Mouse (Mus musculus) small intestine, adult 2 months (tissue): Measurements from ENCODE around the gene Mrgprg. TPM values are rescaled to one million over a fixed set of nuclear protein-coding genes. Genes with fewer than 3 reads are reported as not detected.

Source experiments
- H3K27ac ChIP-seq: fragments of 200-500 bp; 2 replicates; pipeline ENCODE4 v1.5.1; 2012; ENCODE audit warnings: low read depth, low read length, control low read depth, inconsistent platforms; ENCODE audit not compliant: insufficient read depth
- H3K27me3 ChIP-seq: fragments of 200-500 bp; 2 replicates; pipeline ENCODE4 v1.6.1; 2012; ENCODE audit warnings: mild to moderate bottlenecking, moderate library complexity, low read length, inconsistent platforms; ENCODE audit not compliant: control insufficient read depth, insufficient read depth
- H3K36me3 ChIP-seq: fragments of 200-500 bp; 2 replicates; pipeline ENCODE4 v1.6.1; 2012; ENCODE audit warnings: mild to moderate bottlenecking, low read length, control low read depth, inconsistent platforms; ENCODE audit not compliant: control insufficient read depth, insufficient read depth
- H3K4me1 ChIP-seq: fragments of 200-500 bp; 2 replicates; pipeline ENCODE4 v1.6.1; 2012; ENCODE audit warnings: low read length, inconsistent platforms, mixed read lengths; ENCODE audit not compliant: control insufficient read depth, insufficient read depth, insufficient read length
- H3K4me3 ChIP-seq: fragments of 200-500 bp; 2 replicates; pipeline ENCODE4 v1.5.1; 2012; ENCODE audit warnings: low read depth, mild to moderate bottlenecking, control low read depth, inconsistent platforms, low read length, moderate library complexity
- CTCF ChIP-seq: fragments of 200-500 bp; IDR thresholded peaks from 2 replicates; pipeline ENCODE4 v1.5.1; 2012; ENCODE audit warnings: low read depth, mild to moderate bottlenecking, control low read depth, inconsistent platforms, low read length, moderate library complexity, mixed read lengths; ENCODE audit not compliant: insufficient replicate concordance, insufficient read length; ENCODE audit errors: extremely low read depth
- POLR2A ChIP-seq: fragments of 200-500 bp; IDR thresholded peaks from 2 replicates; pipeline ENCODE4 v1.6.1; 2012; ENCODE audit warnings: low read depth, mild to moderate bottlenecking, control low read depth, inconsistent platforms, low read length, moderate library complexity
- WGBS: fragments of 180-500 bp; shearing (Covaris S2); methylation state at CpG from one replicate; pipeline ENCODE4 v1.1.7; 2018; 5-methylcytosine and 5-hydroxymethylcytosine counted together
- polyA plus RNA-seq: library from polyadenylated mRNA; depleted of rRNA; stranded (reverse); fragments of >200 nt; gene quantifications from 2 replicates; pipeline ENCODE4 v1.2.3, GENCODE M21; 2012; rRNA removed

Gene Mrgprg
- polyA plus RNA-seq, 1 experiment: not detected

DNA sequence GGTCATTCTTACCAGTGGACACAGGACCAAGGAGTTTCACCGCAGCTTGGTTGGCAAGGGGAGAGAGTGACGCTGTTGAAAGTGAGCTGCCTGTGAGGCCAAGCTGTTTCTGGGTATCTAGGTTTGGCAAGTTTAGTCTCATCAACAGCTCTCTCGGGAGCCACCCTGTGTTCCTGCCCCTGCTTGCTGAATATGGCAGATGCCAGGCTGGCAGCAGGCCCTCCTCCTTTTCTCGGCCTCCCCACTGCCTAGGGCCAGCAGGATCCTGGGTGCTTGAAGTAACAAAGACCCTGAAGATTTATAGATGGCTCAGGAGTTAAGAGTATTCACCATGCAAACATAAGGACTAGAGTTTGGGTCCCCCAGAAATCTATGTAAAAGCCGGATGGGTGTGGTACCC, 44.1 kb downstream of the Mrgprg start:
- Histone ChIP-seq H3K27me3 (no peaks in the 10 kb centered on the region), H3K4me3 (no peak overlapping the region), H3K4me1 (peaks cover 26% of the 10 kb centered on the region), H3K36me3 (no peaks in the 10 kb centered on the region), H3K27ac (no peak overlapping the region)
- TF ChIP-seq POLR2A (no peak), CTCF (no peak)
- WGBS: 85% methylated on average over 5 of the region's 5 CpGs

DNA sequence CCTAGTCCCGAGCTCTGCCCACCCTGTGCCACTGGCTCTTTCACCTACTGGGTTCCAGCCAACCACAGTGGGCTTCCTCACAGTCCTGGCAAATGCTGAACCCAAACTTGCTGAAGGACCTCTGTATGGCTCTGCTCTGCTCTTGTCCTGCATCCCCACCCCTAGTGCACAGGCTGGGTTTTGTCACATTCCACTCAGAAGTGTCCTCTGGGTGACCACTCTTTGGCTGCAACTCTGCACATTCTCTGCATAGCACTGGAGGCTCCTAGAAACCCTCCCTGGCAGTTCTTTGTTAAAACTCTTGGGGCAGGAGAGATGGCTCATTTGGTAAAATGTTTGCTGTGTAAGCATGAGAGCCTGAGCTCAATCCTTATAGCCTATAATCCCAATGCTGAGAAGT, 49.0 kb downstream of the Mrgprg start:
- Histone ChIP-seq H3K36me3 (peaks cover 13% of the 10 kb centered on the region; the same call in 1 of the 2 replicates), H3K4me1 (peaks cover 10% of the 10 kb centered on the region; the same call in 1 of the 2 replicates), H3K27me3 (no peaks in the 10 kb centered on the region), H3K4me3 (no peak overlapping the region), H3K27ac (no peak overlapping the region)
- 66% methylated on average over 1 of the region's 1 CpGs for WGBS
- TF ChIP-seq CTCF (no peak), POLR2A (no peak)

Other genes starting within 250 kb of the Mrgprg start
- gene Nap1l4, start 217.9 kb downstream of the Mrgprg start, polyA plus RNA-seq: 18.8 and 35.8 TPM in 2 replicates
- 9.5 and 13.6 TPM in 2 replicates for gene Cars, start 166.9 kb downstream of the Mrgprg start, polyA plus RNA-seq
- 0.09 and 0.27 TPM in 2 replicates for gene Tnfrsf26, start 138.3 kb downstream of the Mrgprg start, polyA plus RNA-seq
- gene Tnfrsf22, start 117.3 kb downstream of the Mrgprg start, polyA plus RNA-seq: 0.99 and 1.4 TPM in 2 replicates
- 1.2 and 2.9 TPM in 2 replicates for gene Tnfrsf23, start 81.1 kb downstream of the Mrgprg start, polyA plus RNA-seq
- 15.9 and 23.1 TPM in 2 replicates for gene Osbpl5, start 10.0 kb downstream of the Mrgprg start, polyA plus RNA-seq
- gene Mrgpre, start 17.5 kb upstream of the Mrgprg start, polyA plus RNA-seq: 1.6 and 3.6 TPM in 2 replicates
- gene Nadsyn1, start 55.9 kb upstream of the Mrgprg start, polyA plus RNA-seq: 29.7 and 55.4 TPM in 2 replicates
- 56.9 and 114 TPM in 2 replicates for gene Dhcr7, start 56.2 kb upstream of the Mrgprg start, polyA plus RNA-seq
- gene Gm498, start 99.8 kb upstream of the Mrgprg start, polyA plus RNA-seq: not detected in 2 replicates
- gene Shank2, start 234.9 kb upstream of the Mrgprg start, polyA plus RNA-seq: 2.1 and 2.4 TPM in 2 replicates